Mouse (Mus musculus) heart, embryonic 13.5 days (tissue): ENCODE measurements around the gene Frmd5. TPM values are rescaled to one million over a fixed set of nuclear protein-coding genes. Genes with fewer than 3 reads are reported as not detected.

ENCODE experiments used
- ATAC-seq: fragments of 200-750 bp; cut with Nextera tagmentation; 2 replicates; pipeline ENCODE4 v1.8.0; 2017; ENCODE audit warnings: moderate TSS enrichment; ENCODE audit not compliant: insufficient number of reproducible peaks, low FRiP score, low TSS enrichment; ENCODE audit errors: extremely low read depth
- H3K27ac ChIP-seq: fragments of 300-500 bp; sonication (generic); replicated peaks from 2 replicates; pipeline ENCODE4 v1.5.1; 2015; ENCODE audit warnings: moderate library complexity, mild to moderate bottlenecking, inconsistent platforms
- H3K27me3 ChIP-seq: fragments of 300-500 bp; sonication (generic); replicated peaks from 2 replicates; pipeline ENCODE4 v1.6.1; 2015; ENCODE audit warnings: mild to moderate bottlenecking, inconsistent platforms
- H3K36me3 ChIP-seq: fragments of 300-500 bp; sonication (generic); 2 replicates; pipeline ENCODE4 v1.6.1; 2015; ENCODE audit warnings: mild to moderate bottlenecking, inconsistent platforms
- H3K4me1 ChIP-seq: fragments of 300-500 bp; sonication (generic); 2 replicates; pipeline ENCODE4 v1.6.1; 2015; ENCODE audit warnings: inconsistent platforms
- H3K4me2 ChIP-seq: fragments of 300-500 bp; sonication (generic); 2 replicates; pipeline ENCODE4 v1.6.1; 2015; ENCODE audit warnings: inconsistent platforms, mild to moderate bottlenecking, moderate library complexity
- H3K4me3 ChIP-seq: fragments of 300-500 bp; sonication (generic); 2 replicates; pipeline ENCODE4 v1.5.1; 2015; ENCODE audit warnings: moderate library complexity, mild to moderate bottlenecking, inconsistent platforms
- H3K9ac ChIP-seq: fragments of 300-500 bp; sonication (generic); 2 replicates; pipeline ENCODE4 v1.6.1; 2015; ENCODE audit warnings: inconsistent platforms, mild to moderate bottlenecking, moderate library complexity
- H3K9me3 ChIP-seq: fragments of 300-500 bp; sonication (generic); 2 replicates; pipeline ENCODE4 v1.6.1; 2016; ENCODE audit warnings: inconsistent platforms
- WGBS: fragments of 180-500 bp; shearing (Covaris S2); methylation state at CpG from one replicate; pipeline ENCODE4 v1.1.7; 2015; ENCODE audit warnings: mixed read lengths; 5-methylcytosine and 5-hydroxymethylcytosine counted together
- polyA plus RNA-seq: library from polyadenylated mRNA; unstranded; fragments of >200 nt; fragmentation: Nextera tagmentation; extraction: Ambion mirVana; gene quantifications from 2 replicates; pipeline ENCODE4 v1.2.1, GENCODE M21; 2015

The Frmd5 gene
- polyA plus RNA-seq, 1 experiment from 2014 or later: 21.6 TPM

GRCm38 (mm10) chr2:121682361-121682760 lies 124.5 kb downstream of the Frmd5 start:
- ATAC-seq: no peak
- Histone ChIP-seq H3K36me3 (no peaks in the 10 kb centered on the region), H3K27me3 (no peaks in the 10 kb centered on the region), H3K27ac (no peak overlapping the region), H3K4me3 (no peak overlapping the region), H3K4me1 (peaks cover 6% of the 10 kb centered on the region), H3K9ac (no peak overlapping the region), H3K9me3 (no peaks in the 10 kb centered on the region), H3K4me2 (no peak overlapping the region)
- 84% methylated on average over 3 of the region's 3 CpGs for WGBS

DNA sequence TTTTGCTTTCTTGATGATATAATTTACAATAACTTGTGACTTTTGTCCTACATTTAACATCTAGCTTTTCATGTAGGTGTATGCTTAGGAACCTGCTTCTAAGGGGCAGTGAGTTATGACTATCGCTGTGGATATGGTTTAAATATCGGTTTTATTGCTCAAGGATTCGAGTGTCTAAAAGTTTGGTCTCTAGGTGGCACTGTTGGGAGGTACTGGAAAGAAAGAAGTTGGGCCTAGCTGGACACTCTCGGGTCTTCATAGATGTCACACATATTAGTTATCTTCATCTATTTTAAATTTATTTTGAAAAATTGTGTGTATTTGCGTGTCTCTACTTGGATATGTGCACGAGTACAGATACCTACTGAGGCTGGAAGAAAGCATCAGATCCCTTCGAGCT lies 127.2 kb downstream of the Frmd5 start:
- no peaks in the 10 kb centered on the region for H3K27me3 ChIP-seq
- H3K36me3 ChIP-seq: no peaks in the 10 kb centered on the region
- ATAC-seq: no peak
- H3K27ac ChIP-seq: no peak overlapping the region
- no peaks in the 10 kb centered on the region for H3K9me3 ChIP-seq
- no peak overlapping the region for H3K9ac ChIP-seq
- H3K4me3 ChIP-seq: no peak overlapping the region
- H3K4me1 ChIP-seq: peaks cover 14% of the 10 kb centered on the region
- 70% methylated on average over 7 of the region's 7 CpGs for WGBS
- no peak overlapping the region for H3K4me2 ChIP-seq

- H3K27ac ChIP-seq: no peak overlapping the region
Measured at GRCm38 (mm10) chr2:121677649-121677986, 129.3 kb downstream of the Frmd5 start.

GRCm38 (mm10) chr2:121676951-121677648 lies 129.8 kb downstream of the Frmd5 start:
- Histone ChIP-seq H3K9me3 (no peaks in the 10 kb centered on the region), H3K4me3 (no peak overlapping the region), H3K4me1 (peaks cover 14% of the 10 kb centered on the region), H3K9ac (no peak overlapping the region), H3K27ac (no peak overlapping the region), H3K36me3 (no peaks in the 10 kb centered on the region), H3K4me2 (peak overlapping the region; percentile 27), H3K27me3 (no peaks in the 10 kb centered on the region)
- no peak for ATAC-seq
- WGBS: 27% methylated on average over 6 of the region's 6 CpGs

More at GRCm38 (mm10) chr2:121677649-121677986, 129.3 kb downstream of the Frmd5 start:
- Histone ChIP-seq H3K4me1 (peaks cover 14% of the 10 kb centered on the region), H3K4me3 (no peak overlapping the region), H3K27me3 (no peaks in the 10 kb centered on the region), H3K36me3 (no peaks in the 10 kb centered on the region), H3K9ac (no peak overlapping the region), H3K4me2 (peak overlapping the region; percentile 27), H3K9me3 (no peaks in the 10 kb centered on the region)
- WGBS: 56% methylated on average over 6 of the region's 6 CpGs
- no peak for ATAC-seq

- H3K4me3 ChIP-seq: no peak overlapping the region
- no peak overlapping the region for H3K27ac ChIP-seq
- ATAC-seq: no peak
- H3K4me2 ChIP-seq: no peak overlapping the region
- H3K4me1 ChIP-seq: peaks cover 14% of the 10 kb centered on the region
- no peaks in the 10 kb centered on the region for H3K9me3 ChIP-seq
- no peak overlapping the region for H3K9ac ChIP-seq
- no peaks in the 10 kb centered on the region for H3K27me3 ChIP-seq
- no peaks in the 10 kb centered on the region for H3K36me3 ChIP-seq
- 83% methylated on average over 5 of the region's 5 CpGs for WGBS
Measured at GRCm38 (mm10) chr2:121675895-121676294, 131.0 kb downstream of the Frmd5 start.

- Histone ChIP-seq H3K9me3 (no peaks in the 10 kb centered on the region), H3K4me2 (no peak overlapping the region), H3K36me3 (no peaks in the 10 kb centered on the region), H3K9ac (no peak overlapping the region), H3K27ac (no peak overlapping the region), H3K27me3 (no peaks in the 10 kb centered on the region), H3K4me1 (peaks cover 14% of the 10 kb centered on the region), H3K4me3 (no peak overlapping the region)
- 75% methylated on average over 3 of the region's 3 CpGs for WGBS
- no peak for ATAC-seq
Measured at GRCm38 (mm10) chr2:121675136-121675535, 131.8 kb downstream of the Frmd5 start.

DNA sequence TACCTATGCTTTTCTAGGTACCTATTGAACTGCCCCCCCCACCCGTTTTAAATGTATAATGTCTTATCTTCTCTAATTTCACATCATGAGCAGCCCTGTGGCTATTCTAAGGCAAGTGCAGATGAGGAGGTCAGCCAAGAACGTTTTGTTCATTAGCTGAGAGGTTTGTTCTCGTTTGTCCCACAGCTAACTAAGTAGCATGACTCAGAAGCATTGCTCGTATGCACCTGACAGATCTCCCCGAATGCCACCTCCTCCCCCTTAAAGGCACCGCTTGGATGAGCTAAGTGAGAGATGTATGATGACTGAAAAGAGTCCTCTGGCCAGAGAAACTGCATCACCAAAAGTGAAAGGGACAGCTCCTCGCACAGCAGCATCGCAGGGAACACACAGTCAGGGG lies 132.7 kb downstream of the Frmd5 start:
- no peaks in the 10 kb centered on the region for H3K27me3 ChIP-seq
- 46% methylated on average over 8 of the region's 8 CpGs for WGBS
- H3K4me3 ChIP-seq: no peak overlapping the region
- no peak overlapping the region for H3K9ac ChIP-seq
- H3K4me2 ChIP-seq: no peak overlapping the region
- H3K36me3 ChIP-seq: no peaks in the 10 kb centered on the region
- no peaks in the 10 kb centered on the region for H3K9me3 ChIP-seq
- ATAC-seq: no peak
- peaks cover 14% of the 10 kb centered on the region for H3K4me1 ChIP-seq
- no peak overlapping the region for H3K27ac ChIP-seq

GRCm38 (mm10) chr2:121669846-121670245 lies 137.0 kb downstream of the Frmd5 start:
- Histone ChIP-seq H3K36me3 (no peaks in the 10 kb centered on the region), H3K9ac (no peak overlapping the region), H3K9me3 (no peaks in the 10 kb centered on the region), H3K4me1 (no peaks in the 10 kb centered on the region), H3K4me2 (no peak overlapping the region), H3K27ac (no peak overlapping the region), H3K4me3 (no peak overlapping the region), H3K27me3 (no peaks in the 10 kb centered on the region)
- WGBS: 79% methylated on average over 6 of the region's 6 CpGs
- ATAC-seq: no peak

- no peaks in the 10 kb centered on the region for H3K9me3 ChIP-seq
- no peak overlapping the region for H3K9ac ChIP-seq
- H3K4me1 ChIP-seq: no peaks in the 10 kb centered on the region
- no peak overlapping the region for H3K4me3 ChIP-seq
- no peak overlapping the region for H3K27ac ChIP-seq
- no peaks in the 10 kb centered on the region for H3K27me3 ChIP-seq
- H3K36me3 ChIP-seq: no peaks in the 10 kb centered on the region
- 73% methylated on average over 4 of the region's 4 CpGs for WGBS
- no peak overlapping the region for H3K4me2 ChIP-seq
- no peak for ATAC-seq
Measured at GRCm38 (mm10) chr2:121668256-121668655, 138.6 kb downstream of the Frmd5 start.

DNA sequence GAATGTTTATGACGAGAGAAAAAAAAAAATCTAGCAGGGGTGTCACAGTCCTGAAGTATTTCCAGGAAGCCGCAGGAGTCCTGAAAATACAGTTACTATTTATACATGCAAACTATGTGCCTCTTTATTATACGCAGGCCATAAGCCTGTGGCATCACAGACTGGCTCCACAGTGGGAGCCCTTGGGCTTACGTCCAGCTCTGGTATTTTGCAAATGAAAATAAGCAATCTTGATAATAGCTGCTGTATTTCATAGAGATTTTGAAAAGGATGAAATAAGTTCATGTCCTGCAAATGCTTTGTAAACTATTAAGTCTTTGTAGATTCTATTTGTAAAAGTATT lies 145.8 kb downstream of the Frmd5 start:
- H3K9me3 ChIP-seq: no peaks in the 10 kb centered on the region
- no peak for ATAC-seq
- no peaks in the 10 kb centered on the region for H3K4me1 ChIP-seq
- no peak overlapping the region for H3K4me3 ChIP-seq
- H3K4me2 ChIP-seq: no peak overlapping the region
- H3K36me3 ChIP-seq: no peaks in the 10 kb centered on the region
- no peak overlapping the region for H3K27ac ChIP-seq
- no peaks in the 10 kb centered on the region for H3K27me3 ChIP-seq
- H3K9ac ChIP-seq: no peak overlapping the region
- 72% methylated on average over 4 of the region's 4 CpGs for WGBS

DNA sequence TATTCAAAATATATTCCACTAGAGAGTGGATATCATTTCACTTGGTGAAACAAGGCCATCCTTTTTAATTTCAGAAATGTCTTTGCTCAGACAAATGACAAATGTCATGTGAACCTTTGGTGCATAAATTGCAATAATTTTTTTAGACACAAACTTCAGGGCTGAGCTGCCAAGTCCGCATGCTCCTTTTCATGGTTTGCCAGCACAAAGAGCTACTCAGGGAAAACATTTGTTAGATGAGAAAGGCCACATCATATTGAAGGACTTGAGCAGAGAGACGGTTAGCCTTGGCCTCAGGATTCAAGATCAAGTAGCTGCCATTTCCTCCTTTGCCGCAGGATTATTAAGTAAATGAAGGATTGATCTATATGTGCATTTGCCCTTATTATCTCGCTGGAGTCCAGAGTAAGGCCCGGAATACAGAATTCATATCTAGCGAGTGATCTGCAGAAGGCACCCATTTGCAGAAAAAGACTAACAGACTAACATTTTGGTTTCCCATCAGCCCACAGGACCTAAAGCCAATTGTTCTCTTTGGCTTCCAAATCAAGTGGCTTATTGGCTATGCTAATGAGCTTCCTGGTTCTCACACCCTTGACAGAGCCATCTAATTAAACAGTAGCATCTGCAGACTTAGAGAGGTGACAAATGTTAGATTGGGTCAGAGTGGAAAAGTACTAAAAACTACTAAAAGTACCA lies 146.3 kb downstream of the Frmd5 start:
- no peak overlapping the region for H3K9ac ChIP-seq
- H3K4me2 ChIP-seq: no peak overlapping the region
- H3K4me1 ChIP-seq: no peaks in the 10 kb centered on the region
- no peaks in the 10 kb centered on the region for H3K36me3 ChIP-seq
- H3K27me3 ChIP-seq: no peaks in the 10 kb centered on the region
- H3K9me3 ChIP-seq: no peaks in the 10 kb centered on the region
- no peak overlapping the region for H3K27ac ChIP-seq
- WGBS: 74% methylated on average over 6 of the region's 6 CpGs
- no peak overlapping the region for H3K4me3 ChIP-seq
- no peak for ATAC-seq

- Histone ChIP-seq H3K9me3 (no peaks in the 10 kb centered on the region), H3K4me1 (no peaks in the 10 kb centered on the region), H3K27me3 (no peaks in the 10 kb centered on the region), H3K36me3 (no peaks in the 10 kb centered on the region), H3K4me3 (no peak overlapping the region), H3K27ac (no peak overlapping the region), H3K9ac (no peak overlapping the region), H3K4me2 (no peak overlapping the region)
- no peak for ATAC-seq
- whole genome bisulfite sequencing: 62% methylated on average over 4 of the region's 4 CpGs
Measured at GRCm38 (mm10) chr2:121659350-121659749, 147.5 kb downstream of the Frmd5 start.
